Mouse (Mus musculus) forebrain, embryonic 12.5 days (tissue): Measurements from ENCODE around the gene 1700047I17Rik2. TPM values are rescaled to one million over a fixed set of nuclear protein-coding genes. Genes with fewer than 3 reads are reported as not detected.
"Not testable (repeated sequence)": the region's sequence is repeated elsewhere in the genome, so short reads cannot be mapped to it uniquely, and the experiment has no call there.

Experiments
- ATAC-seq: fragments of 200-750 bp; cut with Nextera tagmentation; 2 replicates; pipeline ENCODE4 v1.8.0; 2017; ENCODE audit warnings: moderate TSS enrichment; ENCODE audit not compliant: low FRiP score
- H3K27ac ChIP-seq: fragments of 300-500 bp; sonication (generic); 2 replicates; pipeline ENCODE4 v1.5.1; 2016; ENCODE audit warnings: mild to moderate bottlenecking
- H3K27me3 ChIP-seq: fragments of 300-500 bp; sonication (generic); 2 replicates; pipeline ENCODE4 v1.6.1; 2016; ENCODE audit warnings: mild to moderate bottlenecking
- H3K36me3 ChIP-seq: fragments of 300-500 bp; sonication (generic); replicated peaks from 2 replicates; pipeline ENCODE4 v1.6.1; 2016; ENCODE audit warnings: mild to moderate bottlenecking
- H3K4me1 ChIP-seq: fragments of 300-500 bp; sonication (generic); 2 replicates; pipeline ENCODE4 v1.6.1; 2016
- H3K4me2 ChIP-seq: fragments of 300-500 bp; sonication (generic); 2 replicates; pipeline ENCODE4 v1.6.1; 2016; ENCODE audit warnings: mild to moderate bottlenecking, moderate library complexity
- H3K4me3 ChIP-seq: fragments of 300-500 bp; sonication (generic); replicated peaks from 2 replicates; pipeline ENCODE4 v1.5.1; 2016; ENCODE audit warnings: mild to moderate bottlenecking
- H3K9ac ChIP-seq: fragments of 300-500 bp; sonication (generic); 2 replicates; pipeline ENCODE4 v1.6.1; 2016; ENCODE audit warnings: mild to moderate bottlenecking
- H3K9me3 ChIP-seq: fragments of 300-500 bp; sonication (generic); 2 replicates; pipeline ENCODE4 v1.6.1; 2016
- whole genome bisulfite sequencing: fragments of 180-500 bp; shearing (Covaris S2); methylation state at CpG from one replicate; pipeline ENCODE4 v1.1.7; 2016; 5-methylcytosine and 5-hydroxymethylcytosine counted together
- polyA plus RNA-seq: library from polyadenylated mRNA; unstranded; fragments of >200 nt; fragmentation: Nextera tagmentation; extraction: Ambion mirVana; gene quantifications from 2 replicates; pipeline ENCODE4 v1.2.1, GENCODE M21; 2016

1700047I17Rik2 gene
- polyA plus RNA-seq = 0.86 TPM in 1 of 2 replicates, not detected in the other

DNA sequence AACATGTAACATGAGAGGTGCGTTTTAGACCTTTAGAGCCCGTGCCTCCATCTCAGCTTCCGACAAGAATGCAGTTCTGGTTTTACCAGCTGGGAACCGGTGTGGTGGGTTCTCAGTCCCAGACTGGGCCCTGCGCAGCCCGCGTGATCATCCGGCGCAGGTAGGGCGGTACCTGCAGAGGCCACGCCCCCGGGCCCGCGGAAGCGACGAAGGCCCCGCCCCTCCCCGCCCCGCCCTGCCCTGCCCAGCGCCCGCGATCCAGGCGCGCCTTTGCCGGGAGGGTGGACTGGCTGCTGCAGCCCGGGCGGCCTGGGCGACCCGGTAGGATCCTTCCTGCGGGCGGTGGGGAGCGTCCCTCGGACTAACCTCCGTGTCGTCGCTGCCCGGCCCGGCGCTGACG is at the start of gene 1700047I17Rik2:
TSS of gene 1700047I17Rik2 (plus strand) at position 287 of the 400 bp plus-strand sequence.
- not testable (repeated sequence) for H3K4me3 ChIP-seq, H3K36me3 ChIP-seq, H3K27ac ChIP-seq, H3K4me2 ChIP-seq, H3K9me3 ChIP-seq, H3K4me1 ChIP-seq, H3K27me3 ChIP-seq, H3K9ac ChIP-seq
- WGBS = no CpG with 5 or more reads among the region's 40 CpGs
- ATAC-seq = peak; percentile 99

DNA sequence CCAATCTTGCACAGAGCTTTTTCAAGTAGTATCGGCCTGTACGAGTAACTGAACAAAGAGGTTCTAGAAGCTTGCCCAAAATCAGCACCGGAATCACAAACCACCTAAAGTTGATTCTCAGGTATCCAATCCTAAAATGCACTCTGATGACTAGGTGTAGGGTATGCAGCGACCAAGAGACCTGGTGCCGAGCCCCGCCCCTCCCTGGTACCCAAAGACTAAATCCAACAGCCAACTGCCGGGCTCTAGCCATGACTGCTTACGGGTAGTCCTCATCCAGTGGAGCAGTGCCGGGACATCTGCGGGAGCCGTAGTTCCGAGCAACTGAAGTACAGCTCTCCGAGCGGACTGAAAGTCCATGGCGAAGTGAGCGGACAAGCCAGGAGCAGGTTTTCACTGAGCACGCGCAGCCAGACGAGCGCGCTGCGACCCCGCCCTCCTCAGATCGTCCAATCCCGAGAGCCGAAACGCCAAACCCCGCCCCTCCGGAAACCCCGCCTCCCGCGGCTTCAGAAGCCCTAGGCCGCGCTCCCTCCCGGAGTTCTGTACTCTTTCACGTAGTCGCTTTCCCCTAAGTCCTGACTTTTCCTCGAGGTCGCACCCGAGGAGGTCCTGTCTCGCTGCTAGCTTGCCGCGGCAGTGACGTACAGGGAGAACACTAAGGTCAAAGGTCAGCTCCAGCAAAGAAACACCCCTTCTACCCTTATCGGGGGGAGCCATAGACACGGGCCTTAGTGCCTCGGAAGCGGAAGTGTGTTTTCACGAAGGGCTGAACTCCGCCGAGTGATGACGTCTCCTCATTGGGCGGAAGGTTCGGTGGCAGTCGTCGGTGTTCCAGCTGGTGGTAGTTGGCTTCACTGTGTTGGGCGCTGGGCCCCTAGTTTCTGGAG is 44.6 kb upstream of the 1700047I17Rik2 start, which contains the start of gene Srp54b:
TSS of gene Srp54b (plus strand) at position 546 of the 890 bp plus-strand sequence.
- H3K9ac ChIP-seq, H3K27ac ChIP-seq, H3K36me3 ChIP-seq, H3K27me3 ChIP-seq, H3K4me1 ChIP-seq, H3K9me3 ChIP-seq, H3K4me2 ChIP-seq: not testable (repeated sequence)
- ATAC-seq = peak; percentile 98
- peak within 1 kb of the TSS; percentile 31 for H3K4me3 ChIP-seq
- no CpG with 5 or more reads among the region's 57 CpGs for WGBS

DNA sequence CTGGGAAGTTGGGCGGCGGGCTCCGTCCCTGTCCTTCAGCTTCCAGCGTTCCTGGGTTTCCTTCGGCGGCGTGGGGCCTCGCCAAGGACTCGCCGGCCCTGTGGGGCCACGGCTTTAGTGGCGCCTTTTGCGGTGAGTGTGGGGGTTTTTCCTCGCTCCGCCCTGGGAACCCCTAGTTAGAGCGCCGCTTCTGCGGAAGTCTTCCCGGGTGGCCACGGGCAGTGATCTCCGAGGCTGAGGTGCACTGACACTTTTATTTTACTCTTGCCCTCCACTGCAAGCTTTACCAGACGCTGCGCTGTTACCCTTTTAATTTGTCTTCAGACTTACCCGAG is 44.0 kb upstream of the 1700047I17Rik2 start:
- H3K9me3 ChIP-seq, H3K4me2 ChIP-seq, H3K27ac ChIP-seq, ATAC-seq, H3K36me3 ChIP-seq, H3K4me1 ChIP-seq, H3K27me3 ChIP-seq, H3K9ac ChIP-seq: not testable (repeated sequence)
- H3K4me3 ChIP-seq = peak overlapping the region; percentile 31
- 2% methylated on average over 13 of the region's 24 CpGs for WGBS

DNA sequence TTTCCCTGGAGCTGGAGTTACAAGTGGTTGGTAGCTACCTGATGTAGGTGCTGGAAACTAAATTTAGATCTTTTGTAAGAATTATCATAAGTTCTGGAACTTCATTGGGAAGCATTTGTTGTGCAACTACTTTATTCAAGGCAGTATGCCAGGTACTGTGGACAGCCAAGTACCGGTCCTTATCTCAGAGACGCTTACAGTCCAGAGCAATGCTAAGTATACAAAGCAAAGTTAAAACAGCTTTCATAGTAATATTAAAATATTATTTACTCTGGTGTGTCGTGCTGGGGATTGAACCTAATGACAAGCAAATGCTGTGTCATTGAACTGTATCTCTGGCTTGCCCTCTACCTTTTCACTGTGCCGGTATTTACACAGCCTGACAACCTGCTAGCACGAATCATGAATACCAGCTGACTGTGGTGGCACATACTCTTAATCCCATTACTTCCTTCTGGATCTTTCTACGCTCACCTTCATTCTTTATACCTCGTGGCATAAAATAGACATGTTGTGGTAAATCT is 32.3 kb upstream of the 1700047I17Rik2 start:
- WGBS = no CpG with 5 or more reads among the region's 7 CpGs
- H3K9me3 ChIP-seq, H3K27ac ChIP-seq, H3K27me3 ChIP-seq, ATAC-seq, H3K9ac ChIP-seq, H3K4me3 ChIP-seq, H3K4me2 ChIP-seq, H3K4me1 ChIP-seq, H3K36me3 ChIP-seq: not testable (repeated sequence)

DNA sequence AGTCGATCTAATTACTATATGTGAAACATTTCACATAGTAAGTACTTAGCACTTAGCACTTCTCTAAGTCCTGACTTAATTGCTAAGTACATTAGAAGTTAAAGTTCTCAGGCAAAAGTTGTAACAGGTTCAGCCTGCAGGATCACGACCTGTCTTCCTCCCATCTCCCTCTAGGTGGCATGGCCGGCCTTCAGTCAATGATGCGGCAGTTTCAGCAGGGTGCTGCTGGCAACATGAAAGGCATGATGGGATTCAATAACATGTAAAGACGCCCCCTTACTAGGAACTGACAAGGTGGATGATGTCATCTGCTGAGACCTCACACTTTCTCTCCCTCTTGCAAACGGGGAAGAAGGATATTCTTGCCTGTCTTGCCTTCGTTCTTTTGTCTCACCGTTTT is 11.7 kb upstream of the 1700047I17Rik2 start:
- not testable (repeated sequence) for H3K27me3 ChIP-seq
- WGBS = no CpG with 5 or more reads among the region's 8 CpGs

DNA sequence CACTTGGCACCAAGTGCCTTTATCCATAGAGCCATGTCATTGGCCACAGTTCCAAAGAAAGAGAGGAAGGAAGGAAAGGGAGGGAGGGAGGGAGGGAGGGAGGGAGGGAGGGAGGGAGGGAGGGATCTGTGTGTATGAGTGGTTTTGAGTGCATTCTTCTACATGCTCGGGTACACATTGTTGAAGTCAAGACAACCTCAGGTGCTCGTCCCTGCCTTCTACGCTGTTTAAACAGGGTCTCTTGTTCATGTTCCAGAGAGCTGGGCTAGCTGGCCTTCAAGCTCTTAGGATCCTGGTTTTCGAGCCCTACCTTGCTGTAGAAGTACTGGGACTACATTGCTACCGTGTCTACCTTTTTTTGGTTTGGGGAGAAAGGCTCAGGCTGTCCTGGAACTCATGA is 10.3 kb upstream of the 1700047I17Rik2 start:
- H3K4me1 ChIP-seq, H3K4me3 ChIP-seq, H3K9me3 ChIP-seq, ATAC-seq, H3K9ac ChIP-seq, H3K27me3 ChIP-seq, H3K36me3 ChIP-seq, H3K27ac ChIP-seq, H3K4me2 ChIP-seq: not testable (repeated sequence)
- no CpG with 5 or more reads among the region's 5 CpGs for WGBS

More for the DNA sequence above, 11.7 kb upstream of the 1700047I17Rik2 start:
- H3K27ac ChIP-seq, ATAC-seq, H3K4me2 ChIP-seq, H3K4me3 ChIP-seq, H3K4me1 ChIP-seq, H3K9ac ChIP-seq, H3K36me3 ChIP-seq, H3K9me3 ChIP-seq: not testable (repeated sequence)

DNA sequence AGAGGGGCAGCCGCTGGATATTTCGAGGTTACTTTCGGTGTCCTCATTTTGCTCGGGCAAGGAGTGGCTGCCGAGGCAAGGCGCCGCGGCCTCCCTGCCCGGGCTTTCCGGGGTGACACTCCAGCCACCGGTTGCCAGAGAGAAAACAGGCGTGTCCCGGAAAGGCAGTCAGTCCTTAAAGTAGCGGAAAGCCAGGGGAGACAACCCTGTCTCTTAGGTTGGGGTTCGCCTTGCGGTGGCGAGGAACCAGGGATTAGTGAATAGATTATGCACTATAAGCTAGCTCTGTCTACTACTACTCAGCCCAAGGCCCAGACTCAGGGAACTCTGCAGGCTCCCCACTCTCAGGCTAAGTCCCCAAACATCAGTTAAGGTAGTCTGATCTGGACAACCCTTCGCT is 407 bp downstream of the 1700047I17Rik2 start:
- H3K4me1 ChIP-seq, H3K36me3 ChIP-seq, H3K27me3 ChIP-seq, H3K9me3 ChIP-seq, H3K4me3 ChIP-seq, H3K9ac ChIP-seq, H3K4me2 ChIP-seq, H3K27ac ChIP-seq: not testable (repeated sequence)
- no CpG with 5 or more reads among the region's 18 CpGs for WGBS
- ATAC-seq = peak; percentile 67

DNA sequence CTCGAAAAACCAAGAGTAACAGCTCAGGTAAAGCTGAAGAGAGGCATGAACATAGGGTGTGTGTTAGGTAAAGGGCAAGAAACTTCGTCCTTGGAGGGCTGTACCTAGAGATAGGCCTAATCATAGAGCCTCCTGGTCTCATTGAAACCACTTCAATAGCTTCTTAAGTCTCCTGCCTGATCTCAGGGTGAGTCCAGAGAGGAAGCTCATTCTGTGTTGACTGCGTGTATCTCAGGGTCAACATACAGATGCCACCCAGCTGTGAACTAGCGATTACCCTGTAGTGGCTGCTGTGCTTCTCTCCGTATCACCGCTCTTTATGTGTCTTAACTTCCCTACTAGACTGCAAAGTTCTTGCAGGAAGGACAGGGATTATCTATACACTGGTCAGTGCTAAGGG is 13.6 kb downstream of the 1700047I17Rik2 start:
- no CpG with 5 or more reads among the region's 6 CpGs for WGBS
- not testable (repeated sequence) for H3K4me1 ChIP-seq, H3K27ac ChIP-seq, H3K4me2 ChIP-seq, H3K4me3 ChIP-seq, H3K27me3 ChIP-seq, H3K9me3 ChIP-seq, H3K9ac ChIP-seq, ATAC-seq, H3K36me3 ChIP-seq

DNA sequence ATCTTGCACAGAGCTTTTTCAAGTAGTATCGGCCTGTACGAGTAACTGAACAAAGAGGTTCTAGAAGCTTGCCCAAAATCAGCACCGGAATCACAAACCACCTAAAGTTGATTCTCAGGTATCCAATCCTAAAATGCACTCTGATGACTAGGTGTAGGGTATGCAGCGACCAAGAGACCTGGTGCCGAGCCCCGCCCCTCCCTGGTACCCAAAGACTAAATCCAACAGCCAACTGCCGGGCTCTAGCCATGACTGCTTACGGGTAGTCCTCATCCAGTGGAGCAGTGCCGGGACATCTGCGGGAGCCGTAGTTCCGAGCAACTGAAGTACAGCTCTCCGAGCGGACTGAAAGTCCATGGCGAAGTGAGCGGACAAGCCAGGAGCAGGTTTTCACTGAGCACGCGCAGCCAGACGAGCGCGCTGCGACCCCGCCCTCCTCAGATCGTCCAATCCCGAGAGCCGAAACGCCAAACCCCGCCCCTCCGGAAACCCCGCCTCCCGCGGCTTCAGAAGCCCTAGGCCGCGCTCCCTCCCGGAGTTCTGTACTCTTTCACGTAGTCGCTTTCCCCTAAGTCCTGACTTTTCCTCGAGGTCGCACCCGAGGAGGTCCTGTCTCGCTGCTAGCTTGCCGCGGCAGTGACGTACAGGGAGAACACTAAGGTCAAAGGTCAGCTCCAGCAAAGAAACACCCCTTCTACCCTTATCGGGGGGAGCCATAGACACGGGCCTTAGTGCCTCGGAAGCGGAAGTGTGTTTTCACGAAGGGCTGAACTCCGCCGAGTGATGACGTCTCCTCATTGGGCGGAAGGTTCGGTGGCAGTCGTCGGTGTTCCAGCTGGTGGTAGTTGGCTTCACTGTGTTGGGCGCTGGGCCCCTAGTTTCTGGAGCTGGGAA is 30.5 kb downstream of the 1700047I17Rik2 start, which contains the start of gene Srp54c:
TSS of gene Srp54c (plus strand) at position 543 of the 894 bp plus-strand sequence.
- H3K36me3 ChIP-seq, H3K27me3 ChIP-seq, H3K9ac ChIP-seq, H3K4me2 ChIP-seq, H3K9me3 ChIP-seq, H3K27ac ChIP-seq, H3K4me1 ChIP-seq: not testable (repeated sequence)
- H3K4me3 ChIP-seq = peak within 1 kb of the TSS; percentile 40
- ATAC-seq = peak; percentile 98
- no CpG with 5 or more reads among the region's 57 CpGs for WGBS

DNA sequence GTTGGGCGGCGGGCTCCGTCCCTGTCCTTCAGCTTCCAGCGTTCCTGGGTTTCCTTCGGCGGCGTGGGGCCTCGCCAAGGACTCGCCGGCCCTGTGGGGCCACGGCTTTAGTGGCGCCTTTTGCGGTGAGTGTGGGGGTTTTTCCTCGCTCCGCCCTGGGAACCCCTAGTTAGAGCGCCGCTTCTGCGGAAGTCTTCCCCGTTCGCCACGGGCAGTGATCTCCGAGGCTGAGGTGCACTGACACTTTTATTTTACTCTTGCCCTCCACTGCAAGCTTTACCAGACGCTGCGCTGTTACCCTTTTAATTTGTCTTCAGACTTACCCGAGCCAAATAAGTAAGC is 31.1 kb downstream of the 1700047I17Rik2 start:
- H3K27me3 ChIP-seq, H3K27ac ChIP-seq, ATAC-seq, H3K9ac ChIP-seq, H3K9me3 ChIP-seq, H3K36me3 ChIP-seq, H3K4me2 ChIP-seq, H3K4me1 ChIP-seq: not testable (repeated sequence)
- WGBS = under 1% methylated on average over 11 of the region's 25 CpGs
- H3K4me3 ChIP-seq = peak overlapping the region; percentile 40

DNA sequence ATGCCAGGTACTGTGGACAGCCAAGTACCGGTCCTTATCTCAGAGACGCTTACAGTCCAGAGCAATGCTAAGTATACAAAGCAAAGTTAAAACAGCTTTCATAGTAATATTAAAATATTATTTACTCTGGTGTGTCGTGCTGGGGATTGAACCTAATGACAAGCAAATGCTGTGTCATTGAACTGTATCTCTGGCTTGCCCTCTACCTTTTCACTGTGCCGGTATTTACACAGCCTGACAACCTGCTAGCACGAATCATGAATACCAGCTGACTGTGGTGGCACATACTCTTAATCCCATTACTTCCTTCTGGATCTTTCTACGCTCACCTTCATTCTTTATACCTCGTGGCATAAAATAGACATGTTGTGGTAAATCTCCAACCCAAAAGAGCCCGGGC is 42.9 kb downstream of the 1700047I17Rik2 start:
- not testable (repeated sequence) for H3K9me3 ChIP-seq, H3K9ac ChIP-seq, H3K4me2 ChIP-seq, H3K27me3 ChIP-seq, H3K4me3 ChIP-seq, H3K36me3 ChIP-seq, H3K27ac ChIP-seq, H3K4me1 ChIP-seq, ATAC-seq
- no CpG with 5 or more reads among the region's 8 CpGs for WGBS

DNA sequence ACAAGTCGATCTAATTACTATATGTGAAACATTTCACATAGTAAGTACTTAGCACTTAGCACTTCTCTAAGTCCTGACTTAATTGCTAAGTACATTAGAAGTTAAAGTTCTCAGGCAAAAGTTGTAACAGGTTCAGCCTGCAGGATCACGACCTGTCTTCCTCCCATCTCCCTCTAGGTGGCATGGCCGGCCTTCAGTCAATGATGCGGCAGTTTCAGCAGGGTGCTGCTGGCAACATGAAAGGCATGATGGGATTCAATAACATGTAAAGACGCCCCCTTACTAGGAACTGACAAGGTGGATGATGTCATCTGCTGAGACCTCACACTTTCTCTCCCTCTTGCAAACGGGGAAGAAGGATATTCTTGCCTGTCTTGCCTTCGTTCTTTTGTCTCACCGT is 62.6 kb downstream of the 1700047I17Rik2 start:
- no CpG with 5 or more reads among the region's 8 CpGs for WGBS
- not testable (repeated sequence) for H3K27ac ChIP-seq, H3K4me3 ChIP-seq, H3K4me1 ChIP-seq, H3K9ac ChIP-seq, H3K27me3 ChIP-seq, H3K4me2 ChIP-seq, ATAC-seq, H3K9me3 ChIP-seq
- H3K36me3 ChIP-seq = peaks cover 19% of the 10 kb centered on the region
